Mouse (Mus musculus) stomach, embryonic 16.5 days (tissue): ENCODE results near the gene Xrcc5. TPM values are rescaled to one million over a fixed set of nuclear protein-coding genes. Genes with fewer than 3 reads are reported as not detected.

Source experiments
- ATAC-seq: fragments of 200-750 bp; cut with Nextera tagmentation; 2 replicates; pipeline ENCODE4 v1.8.0; 2017; ENCODE audit warnings: moderate number of reproducible peaks, moderate TSS enrichment; ENCODE audit not compliant: insufficient read depth, low FRiP score
- H3K27ac ChIP-seq: fragments of 300-500 bp; sonication (generic); 2 replicates; pipeline ENCODE4 v1.5.1; 2014; ENCODE audit warnings: low read length
- H3K27me3 ChIP-seq: fragments of 300-500 bp; sonication (generic); 2 replicates; pipeline ENCODE4 v1.6.1; 2014; ENCODE audit warnings: low read length, control low read depth, mixed read lengths; ENCODE audit not compliant: control insufficient read depth, insufficient read depth
- H3K36me3 ChIP-seq: fragments of 300-500 bp; sonication (generic); 2 replicates; pipeline ENCODE4 v1.6.1; 2014; ENCODE audit warnings: low read length; ENCODE audit not compliant: control insufficient read depth, insufficient read depth
- H3K4me1 ChIP-seq: fragments of 300-500 bp; sonication (generic); 2 replicates; pipeline ENCODE4 v1.6.1; 2014; ENCODE audit warnings: low read length, control low read depth, mixed read lengths; ENCODE audit not compliant: control insufficient read depth, insufficient read depth
- H3K4me2 ChIP-seq: fragments of 300-500 bp; sonication (generic); 2 replicates; pipeline ENCODE4 v1.6.1; 2014; ENCODE audit warnings: low read depth, low read length, mixed read lengths
- H3K4me3 ChIP-seq: fragments of 300-500 bp; sonication (generic); replicated peaks from 2 replicates; pipeline ENCODE4 v1.5.1; 2014; ENCODE audit warnings: mild to moderate bottlenecking, low read length
- H3K9ac ChIP-seq: fragments of 300-500 bp; sonication (generic); 2 replicates; pipeline ENCODE4 v1.6.1; 2014; ENCODE audit warnings: low read length
- H3K9me3 ChIP-seq: fragments of 300-500 bp; sonication (generic); replicated peaks from 2 replicates; pipeline ENCODE4 v1.6.1; 2016; ENCODE audit warnings: low read length, control low read depth; ENCODE audit not compliant: control insufficient read depth
- WGBS: fragments of 180-500 bp; shearing (Covaris S2); extraction: QIAGEN DNeasy Blood & Tissue Kit; methylation state at CpG from one replicate; pipeline ENCODE4 v1.1.7; 2014; 5-methylcytosine and 5-hydroxymethylcytosine counted together
- polyA plus RNA-seq: library from polyadenylated mRNA; unstranded; fragments of >200 nt; fragmentation: Nextera tagmentation; extraction: Ambion mirVana; gene quantifications from 2 replicates; pipeline ENCODE4 v1.2.1, GENCODE M21; 2015

The Xrcc5 gene
- polyA plus RNA-seq, 1 experiment from 2014 or later: 37.5 TPM

DNA sequence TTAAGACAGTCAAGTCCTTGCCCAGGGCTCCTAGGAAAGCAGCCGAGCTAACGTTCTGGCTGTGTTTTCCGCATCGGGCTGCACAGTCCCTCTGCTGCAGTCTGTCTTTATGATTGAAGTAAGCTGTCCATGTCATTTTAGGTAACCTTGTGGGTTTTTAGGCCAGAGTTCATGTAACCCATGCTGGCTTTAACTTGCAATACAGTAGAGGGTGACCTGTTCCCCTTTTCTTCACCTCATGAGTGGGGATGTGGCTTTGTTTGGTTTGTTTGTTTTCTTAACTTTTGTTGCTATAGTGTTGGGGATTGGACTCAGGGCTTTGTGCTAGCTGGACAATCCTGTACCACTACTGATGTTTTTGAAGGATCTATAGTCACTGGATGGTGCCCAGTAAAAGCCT is 83.2 kb downstream of the Xrcc5 start:
- no peaks in the 10 kb centered on the region for H3K4me1 ChIP-seq
- H3K9me3 ChIP-seq: no peaks in the 10 kb centered on the region
- H3K27me3 ChIP-seq: no peaks in the 10 kb centered on the region
- H3K4me2 ChIP-seq: no peak overlapping the region
- H3K27ac ChIP-seq: no peak overlapping the region
- 80% methylated on average over 4 of the region's 4 CpGs for WGBS
- no peak overlapping the region for H3K4me3 ChIP-seq
- H3K9ac ChIP-seq: no peak overlapping the region
- peaks cover 6% of the 10 kb centered on the region; the same call in 1 of the 2 replicates for H3K36me3 ChIP-seq
- ATAC-seq: no peak

GRCm38 (mm10) chr1:72399720-72400401 is 92.6 kb downstream of the Xrcc5 start:
- no peak for ATAC-seq
- no peaks in the 10 kb centered on the region for H3K9me3 ChIP-seq
- 55% methylated on average over 8 of the region's 8 CpGs for WGBS

GRCm38 (mm10) chr1:72400616-72401015 is 93.4 kb downstream of the Xrcc5 start:
- no peak overlapping the region for H3K27ac ChIP-seq
- no peak overlapping the region for H3K4me3 ChIP-seq
- no peak overlapping the region for H3K9ac ChIP-seq
- peaks cover 6% of the 10 kb centered on the region; the same call in 1 of the 2 replicates for H3K4me1 ChIP-seq
- H3K27me3 ChIP-seq: no peaks in the 10 kb centered on the region
- H3K36me3 ChIP-seq: no peaks in the 10 kb centered on the region
- H3K9me3 ChIP-seq: no peaks in the 10 kb centered on the region
- WGBS: 61% methylated on average over 9 of the region's 9 CpGs
- no peak for ATAC-seq
- H3K4me2 ChIP-seq: no peak overlapping the region

More at GRCm38 (mm10) chr1:72399720-72400401, 92.6 kb downstream of the Xrcc5 start:
- H3K36me3 ChIP-seq: peaks cover 7% of the 10 kb centered on the region; the same call in 1 of the 2 replicates
- no peak overlapping the region for H3K4me3 ChIP-seq
- peaks cover 6% of the 10 kb centered on the region; the same call in 1 of the 2 replicates for H3K4me1 ChIP-seq
- H3K9ac ChIP-seq: no peak overlapping the region
- no peak overlapping the region for H3K27ac ChIP-seq
- H3K4me2 ChIP-seq: no peak overlapping the region
- no peaks in the 10 kb centered on the region for H3K27me3 ChIP-seq

DNA sequence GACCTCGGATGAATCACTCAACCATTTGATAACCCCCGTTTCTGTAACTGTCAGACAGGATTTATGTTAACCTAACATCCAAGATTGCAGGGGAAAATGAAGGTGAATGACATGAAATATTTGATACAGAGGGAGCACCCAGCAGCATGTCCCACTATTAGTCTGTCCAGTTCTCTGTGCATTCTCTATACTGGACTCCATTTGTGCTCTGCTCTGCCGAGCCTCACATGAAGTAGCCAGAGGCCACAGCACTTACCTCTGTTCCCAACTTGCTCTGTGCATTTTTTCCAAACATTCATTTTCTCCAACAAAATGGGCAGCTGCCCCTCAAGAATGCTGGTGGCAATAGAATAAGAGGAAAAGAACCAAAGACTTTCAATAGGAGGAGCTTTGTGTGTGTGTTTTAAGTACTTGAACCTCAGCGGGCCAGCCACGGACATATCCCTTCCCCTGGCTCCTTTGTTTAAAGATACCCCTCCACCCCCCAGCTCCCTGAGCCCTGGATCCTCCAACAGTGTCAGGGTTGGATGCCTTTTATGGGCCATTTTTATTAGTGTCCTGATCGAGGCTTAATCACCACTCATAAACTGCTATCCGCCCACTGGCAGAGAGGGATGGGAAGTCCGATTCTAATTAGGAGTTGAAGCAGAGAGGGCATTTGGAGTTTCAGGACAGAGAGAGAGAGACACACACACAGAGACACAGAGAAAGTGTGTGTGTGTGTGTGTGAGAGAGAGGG is 94.3 kb downstream of the Xrcc5 start:
- Histone ChIP-seq H3K9me3 (no peaks in the 10 kb centered on the region), H3K4me2 (no peak overlapping the region), H3K9ac (no peak overlapping the region), H3K4me3 (no peak overlapping the region), H3K4me1 (peaks cover 6% of the 10 kb centered on the region; the same call in 1 of the 2 replicates), H3K27me3 (no peaks in the 10 kb centered on the region), H3K27ac (no peak overlapping the region), H3K36me3 (no peaks in the 10 kb centered on the region)
- no peak for ATAC-seq
- WGBS: 64% methylated on average over 8 of the region's 8 CpGs

- 53% methylated on average over 14 of the region's 14 CpGs for WGBS
- ATAC-seq: no peak
Measured at GRCm38 (mm10) chr1:72406505-72407079, 99.4 kb downstream of the Xrcc5 start.

GRCm38 (mm10) chr1:72409936-72410335 is 102.7 kb downstream of the Xrcc5 start:
- no peaks in the 10 kb centered on the region for H3K9me3 ChIP-seq
- no peak overlapping the region for H3K4me3 ChIP-seq

More at GRCm38 (mm10) chr1:72406505-72407079, 99.4 kb downstream of the Xrcc5 start:
- H3K27me3 ChIP-seq: no peaks in the 10 kb centered on the region
- no peaks in the 10 kb centered on the region for H3K36me3 ChIP-seq
- no peaks in the 10 kb centered on the region for H3K9me3 ChIP-seq
- no peak overlapping the region for H3K27ac ChIP-seq
- H3K4me3 ChIP-seq: no peak overlapping the region
- H3K9ac ChIP-seq: no peak overlapping the region
- no peaks in the 10 kb centered on the region for H3K4me1 ChIP-seq
- H3K4me2 ChIP-seq: no peak overlapping the region

DNA sequence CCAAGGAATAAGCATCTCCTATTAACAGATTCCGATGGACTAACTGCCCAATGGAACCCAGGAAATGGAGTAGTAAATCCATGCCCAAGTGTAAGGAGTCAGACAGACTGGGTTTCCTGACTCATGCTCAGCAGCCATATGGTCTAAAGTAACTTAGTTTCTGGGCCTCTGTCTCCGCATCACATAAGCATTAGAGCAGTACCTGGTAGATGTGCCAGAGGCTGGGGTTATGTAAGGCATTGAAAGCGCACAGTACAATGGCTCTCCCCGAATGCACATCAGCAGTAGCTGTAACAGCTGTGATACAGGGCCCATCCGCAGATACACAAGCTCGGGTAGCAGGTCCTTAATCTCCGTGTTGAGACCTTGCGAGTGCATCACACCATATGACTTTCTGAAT is 103.9 kb downstream of the Xrcc5 start:
- H3K9ac ChIP-seq: no peak overlapping the region
- 92% methylated on average over 8 of the region's 8 CpGs for WGBS
- no peak overlapping the region for H3K27ac ChIP-seq
- no peak overlapping the region for H3K4me3 ChIP-seq
- no peaks in the 10 kb centered on the region for H3K36me3 ChIP-seq
- no peaks in the 10 kb centered on the region for H3K27me3 ChIP-seq
- H3K9me3 ChIP-seq: no peaks in the 10 kb centered on the region
- H3K4me1 ChIP-seq: no peaks in the 10 kb centered on the region
- no peak overlapping the region for H3K4me2 ChIP-seq
- ATAC-seq: no peak

More at GRCm38 (mm10) chr1:72409936-72410335, 102.7 kb downstream of the Xrcc5 start:
- no peak for ATAC-seq
- Histone ChIP-seq H3K4me1 (no peaks in the 10 kb centered on the region), H3K9ac (no peak overlapping the region), H3K27ac (no peak overlapping the region), H3K4me2 (no peak overlapping the region), H3K36me3 (no peaks in the 10 kb centered on the region), H3K27me3 (no peaks in the 10 kb centered on the region)
- WGBS: 83% methylated on average over 5 of the region's 5 CpGs

- no peak overlapping the region for H3K9ac ChIP-seq
- no peaks in the 10 kb centered on the region for H3K27me3 ChIP-seq
- ATAC-seq: no peak
- H3K27ac ChIP-seq: no peak overlapping the region
- WGBS: 86% methylated on average over 8 of the region's 8 CpGs
- H3K4me2 ChIP-seq: no peak overlapping the region
- H3K4me1 ChIP-seq: no peaks in the 10 kb centered on the region
- H3K4me3 ChIP-seq: no peak overlapping the region
- H3K9me3 ChIP-seq: no peaks in the 10 kb centered on the region
- H3K36me3 ChIP-seq: no peaks in the 10 kb centered on the region
Measured at GRCm38 (mm10) chr1:72413205-72413604, 106.0 kb downstream of the Xrcc5 start.

DNA sequence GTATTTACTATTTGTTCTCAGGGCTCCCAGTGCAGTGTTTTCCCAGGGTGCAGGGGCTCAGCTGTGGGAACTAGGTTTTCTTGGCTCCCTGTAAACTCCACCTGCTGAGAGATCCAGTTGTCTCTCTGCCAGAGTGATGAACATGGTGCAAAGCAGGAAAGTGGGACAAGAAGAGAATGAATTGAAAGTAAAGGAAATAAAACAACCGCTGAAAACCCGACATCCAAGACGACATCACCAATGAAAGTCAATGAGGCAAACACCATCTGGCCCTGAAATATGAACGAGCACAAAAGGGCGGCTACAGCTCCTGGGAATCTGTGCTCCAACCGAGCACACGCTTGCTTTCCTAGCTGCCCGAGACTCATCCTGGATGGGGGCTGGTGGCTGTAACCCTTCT is 106.9 kb downstream of the Xrcc5 start:
- Histone ChIP-seq H3K9ac (no peak overlapping the region), H3K27me3 (no peaks in the 10 kb centered on the region), H3K9me3 (no peaks in the 10 kb centered on the region), H3K27ac (no peak overlapping the region), H3K4me2 (no peak overlapping the region), H3K36me3 (no peaks in the 10 kb centered on the region), H3K4me3 (no peak overlapping the region), H3K4me1 (no peaks in the 10 kb centered on the region)
- 80% methylated on average over 8 of the region's 8 CpGs for WGBS
- no peak for ATAC-seq
